Mouse (Mus musculus): ENCODE measurements around the gene Ttc27. TPM values are rescaled to one million over a fixed set of nuclear protein-coding genes. Genes with fewer than 3 reads are reported as not detected.

Gene Ttc27
- polyA plus RNA-seq (2012; fragmentation: generic; extraction: Trizol), result 12.9 TPM

DNA sequence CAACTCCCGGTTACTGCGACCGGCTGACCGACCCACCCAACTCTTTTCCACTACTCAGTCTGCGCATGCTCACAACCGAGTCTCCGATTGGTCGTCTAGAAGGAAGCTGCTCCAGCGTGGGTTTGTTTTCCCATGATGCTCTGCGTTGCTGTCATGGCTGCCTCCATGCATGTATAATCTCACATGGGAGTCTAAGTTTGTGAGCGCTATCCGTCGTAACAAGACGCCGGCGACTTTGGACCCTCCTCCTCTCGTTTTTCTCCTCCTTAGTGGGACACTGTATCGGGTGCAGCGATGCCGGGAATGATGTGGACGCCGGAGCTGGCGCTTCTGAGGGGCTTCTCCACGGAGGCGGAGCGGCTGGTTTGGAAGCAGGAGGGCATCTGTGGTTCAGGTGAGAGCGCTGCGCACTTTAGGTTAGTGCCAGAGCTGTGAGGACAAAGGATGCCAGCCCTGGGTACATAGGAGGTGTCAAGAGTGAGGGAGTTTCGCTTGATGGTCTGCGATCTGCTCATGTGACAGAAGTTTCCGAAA lies at the start of gene Ttc27:
Ttc27 (plus strand) TSS at position 115 of the 534 bp plus-strand sequence.
- Histone ChIP-seq H3K79me2 (ENCODE audit: control insufficient read depth, insufficient read depth) (peaks cover 6% of the 10 kb centered on the region), H3K4me2 (ENCODE audit: low read depth) (peak within 1 kb of the TSS; percentile 94), H3ac (ENCODE audit: control insufficient read depth, insufficient read length) (peak within 1 kb of the TSS; percentile 7), H3K27me3 (ENCODE audit: control insufficient read depth, insufficient read depth, insufficient read length) (no peaks in the 10 kb centered on the region), H3K4me3 (peak within 1 kb of the TSS; percentile 68), H3K36me3 (ENCODE audit: control insufficient read depth, insufficient read depth) (peaks cover 10% of the 10 kb centered on the region)
- TF ChIP-seq SRF (IDR thresholded peaks at IDR 0.05; ENCODE audit: control insufficient read depth, insufficient read length, low read depth) (no peak), CEBPB (IDR thresholded peaks at IDR 0.05; ENCODE audit: insufficient read depth, poor library complexity, severe bottlenecking) (no peak), USF1 (IDR thresholded peaks at IDR 0.05; ENCODE audit: low read depth) (no peak), MYOD1 (IDR thresholded peaks at IDR 0.05; ENCODE audit: control insufficient read depth in 1 of 3, insufficient read length in 2 of 3, low read depth in 2 of 3) (no peak), POLR2A (IDR thresholded peaks at IDR 0.05; ENCODE audit: insufficient read length, low read depth) (peak; percentile 91), MYOG (IDR thresholded peaks at IDR 0.05; ENCODE audit: control insufficient read depth in 1 of 3, insufficient read depth in 1 of 3, insufficient read length in 2 of 3, low read depth in 2 of 3) (no peak), TCF3 (IDR thresholded peaks at IDR 0.05; ENCODE audit: insufficient read length, low read depth) (no peak), MAX (IDR thresholded peaks at IDR 0.05; ENCODE audit: low read depth) (peak; percentile 87), POLR2AphosphoS2 (IDR thresholded peaks at IDR 0.05; ENCODE audit: insufficient read length, low read depth) (peak; percentile 94), REST (IDR thresholded peaks at IDR 0.05; ENCODE audit: insufficient read depth, insufficient read length) (no peak), E2F4 (IDR thresholded peaks at IDR 0.05; ENCODE audit: insufficient read depth) (no peak), TCF12 (IDR thresholded peaks at IDR 0.05; ENCODE audit: insufficient read depth, poor library complexity, severe bottlenecking) (no peak)

DNA sequence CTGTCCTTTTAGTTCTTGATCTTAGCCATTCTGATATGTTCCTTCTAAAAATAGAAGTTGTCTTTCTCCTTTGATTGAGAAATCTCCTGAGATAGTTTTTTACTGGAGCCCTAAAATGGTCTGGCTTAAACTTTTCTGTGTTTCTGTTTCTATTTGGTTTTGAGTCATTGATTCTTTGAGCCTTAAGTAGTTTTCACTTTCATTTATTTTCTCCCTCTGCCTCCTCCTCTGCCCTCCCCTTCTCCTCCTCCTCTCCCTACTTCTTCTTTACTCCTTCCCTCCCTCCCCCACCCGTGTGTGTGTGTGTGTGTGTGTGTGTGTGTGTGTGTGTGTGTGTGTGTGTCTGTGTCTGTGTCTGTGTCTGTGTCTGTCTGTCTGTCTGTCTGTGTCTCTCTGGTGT lies 49.5 kb upstream of the Ttc27 start:
- Histone ChIP-seq H3K79me2 (ENCODE audit: control insufficient read depth, insufficient read depth) (no peaks in the 10 kb centered on the region), H3K36me3 (ENCODE audit: control insufficient read depth, insufficient read depth) (peaks cover 53% of the 10 kb centered on the region), H3K27me3 (ENCODE audit: control insufficient read depth, insufficient read depth, insufficient read length) (no peaks in the 10 kb centered on the region), H3K4me3 (no peak overlapping the region), H3ac (ENCODE audit: control insufficient read depth, insufficient read length) (no peak overlapping the region), H3K4me2 (ENCODE audit: low read depth) (no peak overlapping the region)
- TF ChIP-seq MAX (IDR thresholded peaks at IDR 0.05; ENCODE audit: low read depth) (no peak), POLR2AphosphoS2 (IDR thresholded peaks at IDR 0.05; ENCODE audit: insufficient read length, low read depth) (no peak), CEBPB (IDR thresholded peaks at IDR 0.05; ENCODE audit: insufficient read depth, poor library complexity, severe bottlenecking) (no peak), TCF3 (IDR thresholded peaks at IDR 0.05; ENCODE audit: insufficient read length, low read depth) (no peak), SRF (IDR thresholded peaks at IDR 0.05; ENCODE audit: control insufficient read depth, insufficient read length, low read depth) (no peak), MYOG (IDR thresholded peaks at IDR 0.05; ENCODE audit: control insufficient read depth in 1 of 3, insufficient read depth in 1 of 3, insufficient read length in 2 of 3, low read depth in 2 of 3) (no peak), USF1 (IDR thresholded peaks at IDR 0.05; ENCODE audit: low read depth) (no peak), MYOD1 (IDR thresholded peaks at IDR 0.05; ENCODE audit: control insufficient read depth in 1 of 3, insufficient read length in 2 of 3, low read depth in 2 of 3) (no peak), POLR2A (IDR thresholded peaks at IDR 0.05; ENCODE audit: insufficient read length, low read depth) (no peak), TCF12 (IDR thresholded peaks at IDR 0.05; ENCODE audit: insufficient read depth, poor library complexity, severe bottlenecking) (no peak), E2F4 (IDR thresholded peaks at IDR 0.05; ENCODE audit: insufficient read depth) (no peak), REST (IDR thresholded peaks at IDR 0.05; ENCODE audit: insufficient read depth, insufficient read length) (no peak)

DNA sequence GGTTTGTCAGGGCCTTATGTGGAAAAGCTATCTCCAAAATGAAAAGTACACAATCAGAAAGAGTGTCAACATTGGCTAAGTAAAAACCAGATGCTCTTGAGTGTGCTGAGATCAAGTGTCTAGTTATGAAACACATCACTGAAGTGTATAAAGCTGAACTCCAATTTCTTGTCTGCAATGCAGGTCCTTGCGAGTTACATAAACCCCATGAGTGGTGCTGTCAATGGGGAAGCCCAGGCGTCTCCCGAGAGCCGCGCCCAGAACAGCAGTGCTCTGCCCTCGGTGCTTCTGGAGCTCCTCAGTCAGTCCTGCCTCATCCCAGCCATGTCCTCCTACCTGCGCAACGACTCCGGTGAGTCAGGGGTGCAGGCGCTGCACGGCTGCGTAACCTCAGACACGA lies 47.5 kb upstream of the Ttc27 start:
- Histone ChIP-seq H3K4me2 (ENCODE audit: low read depth) (no peak overlapping the region), H3K79me2 (ENCODE audit: control insufficient read depth, insufficient read depth) (no peaks in the 10 kb centered on the region), H3K27me3 (ENCODE audit: control insufficient read depth, insufficient read depth, insufficient read length) (no peaks in the 10 kb centered on the region), H3K4me3 (no peak overlapping the region), H3ac (ENCODE audit: control insufficient read depth, insufficient read length) (no peak overlapping the region), H3K36me3 (ENCODE audit: control insufficient read depth, insufficient read depth) (peaks cover 60% of the 10 kb centered on the region)
- TF ChIP-seq CEBPB (IDR thresholded peaks at IDR 0.05; ENCODE audit: insufficient read depth, poor library complexity, severe bottlenecking), result no peak
- TF ChIP-seq MYOG (IDR thresholded peaks at IDR 0.05; ENCODE audit: control insufficient read depth in 1 of 3, insufficient read depth in 1 of 3, insufficient read length in 2 of 3, low read depth in 2 of 3), result no peak
- no peak for TF ChIP-seq TCF3 (IDR thresholded peaks at IDR 0.05; ENCODE audit: insufficient read length, low read depth)
- TF ChIP-seq POLR2A (IDR thresholded peaks at IDR 0.05; ENCODE audit: insufficient read length, low read depth), result no peak
- TF ChIP-seq REST (IDR thresholded peaks at IDR 0.05; ENCODE audit: insufficient read depth, insufficient read length), result no peak
- TF ChIP-seq MYOD1 (IDR thresholded peaks at IDR 0.05; ENCODE audit: control insufficient read depth in 1 of 3, insufficient read length in 2 of 3, low read depth in 2 of 3), result no peak
- TF ChIP-seq MAX (IDR thresholded peaks at IDR 0.05; ENCODE audit: low read depth), result no peak
- TF ChIP-seq USF1 (IDR thresholded peaks at IDR 0.05; ENCODE audit: low read depth), result no peak
- TF ChIP-seq POLR2AphosphoS2 (IDR thresholded peaks at IDR 0.05; ENCODE audit: insufficient read length, low read depth), result no peak
- TF ChIP-seq E2F4 (IDR thresholded peaks at IDR 0.05; ENCODE audit: insufficient read depth), result no peak
- TF ChIP-seq SRF (IDR thresholded peaks at IDR 0.05; ENCODE audit: control insufficient read depth, insufficient read length, low read depth), result no peak
- no peak for TF ChIP-seq TCF12 (IDR thresholded peaks at IDR 0.05; ENCODE audit: insufficient read depth, poor library complexity, severe bottlenecking)

DNA sequence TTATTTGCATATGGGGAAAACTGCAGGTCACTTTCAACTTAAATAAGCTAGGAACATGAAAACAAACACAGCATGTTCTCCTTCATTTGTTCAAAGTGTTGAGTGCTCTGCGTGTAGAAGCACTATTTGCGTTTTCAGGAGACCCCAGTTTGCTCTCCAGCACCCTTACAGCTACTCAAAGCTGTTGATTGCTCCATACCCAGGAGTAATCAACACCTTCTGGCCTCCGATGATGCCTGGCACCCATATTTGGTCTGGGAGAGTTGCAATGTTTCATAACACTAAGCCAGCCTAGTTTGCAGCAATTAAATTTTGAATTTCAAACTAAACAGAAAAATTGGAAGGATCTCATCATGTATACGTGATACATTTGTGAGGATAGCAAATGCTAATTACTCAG lies 45.1 kb upstream of the Ttc27 start:
- Histone ChIP-seq H3K27me3 (ENCODE audit: control insufficient read depth, insufficient read depth, insufficient read length) (no peaks in the 10 kb centered on the region), H3K4me2 (ENCODE audit: low read depth) (no peak overlapping the region), H3K79me2 (ENCODE audit: control insufficient read depth, insufficient read depth) (no peaks in the 10 kb centered on the region), H3ac (ENCODE audit: control insufficient read depth, insufficient read length) (no peak overlapping the region), H3K36me3 (ENCODE audit: control insufficient read depth, insufficient read depth) (peaks cover 60% of the 10 kb centered on the region), H3K4me3 (no peak overlapping the region)
- TF ChIP-seq USF1 (IDR thresholded peaks at IDR 0.05; ENCODE audit: low read depth) (no peak), POLR2AphosphoS2 (IDR thresholded peaks at IDR 0.05; ENCODE audit: insufficient read length, low read depth) (no peak), TCF3 (IDR thresholded peaks at IDR 0.05; ENCODE audit: insufficient read length, low read depth) (no peak), MYOG (IDR thresholded peaks at IDR 0.05; ENCODE audit: control insufficient read depth in 1 of 3, insufficient read depth in 1 of 3, insufficient read length in 2 of 3, low read depth in 2 of 3) (no peak)
